Mouse (Mus musculus) heart, embryonic 16.5 days (tissue): ENCODE results near the gene Sfpq. TPM values are rescaled to one million over a fixed set of nuclear protein-coding genes. Genes with fewer than 3 reads are reported as not detected.
A peak's percentile ranks its signal among the peaks of the same experiment; 100 is the strongest.

Experiments used
- ATAC-seq: fragments of 200-750 bp; cut with Nextera tagmentation; replicated peaks from 2 replicates; pipeline ENCODE4 v1.8.0; 2017; ENCODE audit warnings: moderate number of reproducible peaks; ENCODE audit not compliant: insufficient read depth, low FRiP score; ENCODE audit errors: extremely low read depth
- H3K27ac ChIP-seq: fragments of 300-500 bp; sonication (generic); 2 replicates; pipeline ENCODE4 v1.5.1; 2014; ENCODE audit warnings: mild to moderate bottlenecking, low read length, control low read depth, moderate library complexity
- H3K27me3 ChIP-seq: fragments of 300-500 bp; sonication (generic); 2 replicates; pipeline ENCODE4 v1.6.1; 2014; ENCODE audit warnings: low read length, mixed read lengths; ENCODE audit not compliant: control insufficient read depth, insufficient read depth
- H3K36me3 ChIP-seq: fragments of 300-500 bp; sonication (generic); 2 replicates; pipeline ENCODE4 v1.6.1; 2014; ENCODE audit not compliant: control insufficient read depth, insufficient read depth
- H3K4me1 ChIP-seq: fragments of 300-500 bp; sonication (generic); 2 replicates; pipeline ENCODE4 v1.6.1; 2014; ENCODE audit warnings: low read length, mixed read lengths; ENCODE audit not compliant: control insufficient read depth, insufficient read depth
- H3K4me2 ChIP-seq: fragments of 300-500 bp; sonication (generic); 2 replicates; pipeline ENCODE4 v1.6.1; 2014; ENCODE audit warnings: low read depth, mild to moderate bottlenecking, control low read depth, low read length
- H3K4me3 ChIP-seq: fragments of 300-500 bp; sonication (generic); 2 replicates; pipeline ENCODE4 v1.5.1; 2014; ENCODE audit warnings: mild to moderate bottlenecking, control low read depth, low read length
- H3K9ac ChIP-seq: fragments of 300-500 bp; sonication (generic); 2 replicates; pipeline ENCODE4 v1.6.1; 2014; ENCODE audit warnings: low read length, control low read depth
- H3K9me3 ChIP-seq: fragments of 300-500 bp; sonication (generic); replicated peaks from 2 replicates; pipeline ENCODE4 v1.6.1; 2016; ENCODE audit warnings: low read length; ENCODE audit not compliant: control insufficient read depth
- WGBS: fragments of 180-500 bp; shearing (Covaris S2); extraction: QIAGEN DNeasy Blood & Tissue Kit; methylation state at CpG from one replicate; pipeline ENCODE4 v1.1.7; 2014; 5-methylcytosine and 5-hydroxymethylcytosine counted together
- polyA plus RNA-seq: library from polyadenylated mRNA; unstranded; fragments of >200 nt; fragmentation: Nextera tagmentation; extraction: Ambion mirVana; gene quantifications from 2 replicates; pipeline ENCODE4 v1.2.1, GENCODE M21; 2015

Gene Sfpq
- polyA plus RNA-seq, 1 experiment from 2014 or later: 34.4 TPM

DNA sequence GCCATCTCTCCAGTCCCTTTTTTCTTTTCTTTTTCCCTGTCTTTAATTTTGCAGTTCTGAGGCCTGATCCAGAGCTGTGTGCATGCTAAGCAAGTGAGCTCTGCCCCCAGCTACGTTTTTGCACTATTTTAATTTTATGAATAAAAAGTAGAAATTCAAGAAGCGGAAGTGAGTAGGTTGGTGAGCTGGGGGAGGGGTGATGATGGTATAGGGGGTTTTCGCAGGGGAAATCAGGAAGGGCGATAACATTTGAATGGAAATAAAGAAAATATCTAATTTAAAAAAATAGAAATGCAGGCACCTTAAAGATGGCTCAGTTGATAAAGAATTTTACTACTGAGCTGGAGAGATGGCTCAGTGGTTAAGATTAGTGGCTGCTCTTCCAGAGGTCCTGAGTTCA, 22.4 kb downstream of the Sfpq start:
- H3K27ac ChIP-seq: no peak overlapping the region
- H3K4me2 ChIP-seq: no peak overlapping the region
- no peaks in the 10 kb centered on the region for H3K4me1 ChIP-seq
- H3K9me3 ChIP-seq: no peaks in the 10 kb centered on the region
- H3K4me3 ChIP-seq: no peak overlapping the region
- no peak for ATAC-seq
- peaks cover 34% of the 10 kb centered on the region for H3K36me3 ChIP-seq
- H3K27me3 ChIP-seq: no peaks in the 10 kb centered on the region
- 84% methylated on average over 4 of the region's 4 CpGs for WGBS
- no peak overlapping the region for H3K9ac ChIP-seq

DNA sequence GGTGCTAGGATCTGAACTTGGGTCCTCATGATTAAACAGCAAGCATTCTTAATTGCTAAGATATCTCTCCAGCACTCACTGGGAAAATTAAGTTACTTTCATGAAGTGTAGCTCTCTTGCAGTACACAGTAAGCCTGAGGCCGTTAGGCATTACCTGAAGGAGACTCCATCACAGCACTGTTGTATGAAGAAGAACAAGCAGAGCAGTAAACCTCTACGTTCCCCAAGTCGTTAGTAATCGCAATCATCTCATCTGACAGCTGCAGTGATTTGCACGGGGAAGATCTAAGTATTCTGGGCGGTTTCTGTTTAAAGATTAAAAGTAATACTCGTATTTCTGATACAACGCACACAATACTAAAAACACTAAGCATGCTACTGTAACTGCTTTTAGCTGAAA, 30.0 kb downstream of the Sfpq start:
- Histone ChIP-seq H3K9me3 (no peaks in the 10 kb centered on the region), H3K27ac (no peak overlapping the region), H3K4me3 (no peak overlapping the region), H3K27me3 (no peaks in the 10 kb centered on the region), H3K4me1 (no peaks in the 10 kb centered on the region), H3K9ac (no peak overlapping the region), H3K4me2 (no peak overlapping the region), H3K36me3 (peaks cover 35% of the 10 kb centered on the region)
- 86% methylated on average over 8 of the region's 8 CpGs for WGBS
- ATAC-seq: no peak

DNA sequence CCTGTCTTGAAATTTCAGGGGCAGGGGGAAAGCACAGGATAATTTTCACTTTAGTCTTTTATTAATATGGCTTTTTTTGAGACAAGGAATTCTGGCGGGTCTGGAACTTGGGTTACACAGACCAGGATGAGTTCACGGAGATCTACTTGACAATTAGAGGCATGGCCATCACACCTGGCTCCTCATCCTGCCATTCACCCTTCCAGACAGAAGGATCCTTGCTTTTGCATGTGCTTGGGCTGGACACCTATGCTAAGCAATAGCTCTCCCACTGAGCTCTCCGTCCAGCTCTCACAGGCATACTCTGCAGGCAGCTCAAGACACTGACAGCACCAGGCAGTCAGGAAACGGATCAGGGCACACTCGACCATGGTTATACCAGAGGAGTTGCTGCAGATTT, 31.9 kb downstream of the Sfpq start:
- Histone ChIP-seq H3K9ac (no peak overlapping the region), H3K36me3 (peaks cover 35% of the 10 kb centered on the region), H3K4me3 (no peak overlapping the region), H3K9me3 (no peaks in the 10 kb centered on the region), H3K4me1 (no peaks in the 10 kb centered on the region), H3K27ac (no peak overlapping the region), H3K27me3 (no peaks in the 10 kb centered on the region), H3K4me2 (no peak overlapping the region)
- ATAC-seq: no peak
- WGBS: 89% methylated on average over 5 of the region's 5 CpGs

DNA sequence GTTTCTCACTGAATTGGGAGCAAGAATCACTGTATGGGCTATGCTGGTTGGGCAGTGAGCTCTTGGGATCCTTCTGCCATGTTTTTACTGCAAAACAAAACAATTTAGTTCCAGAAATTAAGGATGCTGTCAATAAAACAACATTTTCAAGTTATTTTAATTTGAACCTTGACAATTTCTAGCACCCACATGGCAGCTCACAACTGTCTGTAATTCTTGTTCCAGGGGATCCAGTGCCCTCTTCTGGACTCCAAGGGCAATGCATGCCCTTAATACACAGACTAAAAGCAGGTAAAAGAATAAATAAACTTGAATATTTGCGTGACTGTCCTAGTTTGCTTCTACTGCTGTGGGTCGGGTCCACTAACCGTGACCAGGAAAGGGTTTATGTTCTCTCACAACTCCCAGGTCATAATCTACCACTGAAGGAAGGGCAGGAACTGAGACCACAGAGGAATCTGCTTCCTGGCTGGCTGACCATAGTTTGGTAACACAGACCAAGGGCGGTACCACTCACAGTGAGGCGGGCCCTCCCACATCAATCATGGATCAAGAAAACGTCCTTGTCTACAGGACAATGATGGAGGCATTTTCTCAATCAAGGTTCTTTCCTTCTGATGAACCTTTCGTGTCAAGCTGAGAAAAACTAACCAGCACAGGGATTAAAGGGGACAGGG, 33.5 kb downstream of the Sfpq start:
- WGBS: 81% methylated on average over 7 of the region's 7 CpGs
- Histone ChIP-seq H3K9ac (no peak overlapping the region), H3K4me2 (no peak overlapping the region), H3K36me3 (peaks cover 37% of the 10 kb centered on the region), H3K27me3 (no peaks in the 10 kb centered on the region), H3K9me3 (no peaks in the 10 kb centered on the region), H3K27ac (no peak overlapping the region), H3K4me3 (no peak overlapping the region), H3K4me1 (no peaks in the 10 kb centered on the region)
- ATAC-seq: no peak

DNA sequence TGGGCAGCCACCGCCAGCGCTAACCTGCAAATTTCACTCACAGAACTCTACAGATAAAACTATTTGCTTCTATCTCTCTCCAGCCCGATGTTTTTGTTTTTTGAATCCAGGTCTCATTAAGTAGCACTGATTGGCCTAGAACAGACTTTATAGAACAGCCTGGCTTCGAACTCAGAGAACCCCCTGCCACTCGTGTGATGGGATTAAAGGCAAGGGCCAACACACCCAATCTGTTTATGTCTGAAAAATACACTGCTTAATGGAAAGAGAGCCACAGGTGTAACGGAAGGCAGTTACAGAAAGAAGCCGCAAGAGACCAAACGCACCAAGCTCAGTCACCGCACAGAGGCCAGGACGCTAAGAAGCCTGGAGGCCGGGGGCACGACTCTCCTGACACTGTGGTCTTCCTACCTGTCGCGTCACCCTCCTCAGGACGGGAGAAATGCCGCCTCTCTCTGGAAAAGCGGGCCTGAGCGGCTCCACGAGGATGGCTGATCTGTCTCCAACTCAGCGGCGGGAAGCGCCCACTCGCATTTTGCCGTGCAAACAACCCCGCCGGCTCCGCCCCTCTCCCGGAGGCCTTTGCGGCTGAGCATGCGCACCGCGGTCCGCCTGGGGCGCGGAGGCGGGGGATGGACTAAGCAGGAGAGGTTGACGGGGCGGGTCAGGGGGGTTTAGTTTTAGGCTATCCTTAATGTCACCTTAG, 39.6 kb downstream of the Sfpq start, which contains the start of gene Zmym1:
TSS of gene Zmym1 (minus strand) at position 568 of the 706 bp plus-strand sequence.
- Histone ChIP-seq H3K9me3 (no peaks in the 10 kb centered on the region), H3K4me1 (no peaks in the 10 kb centered on the region), H3K4me3 (peak within 1 kb of the TSS; percentile 93), H3K36me3 (peaks cover 14% of the 10 kb centered on the region), H3K27me3 (no peaks in the 10 kb centered on the region), H3K27ac (peak within 1 kb of the TSS; percentile 72), H3K4me2 (peak within 1 kb of the TSS; percentile 74), H3K9ac (peak within 1 kb of the TSS; percentile 89)
- peak; percentile 94 for ATAC-seq
- WGBS: 1% methylated on average over 38 of the region's 38 CpGs

DNA sequence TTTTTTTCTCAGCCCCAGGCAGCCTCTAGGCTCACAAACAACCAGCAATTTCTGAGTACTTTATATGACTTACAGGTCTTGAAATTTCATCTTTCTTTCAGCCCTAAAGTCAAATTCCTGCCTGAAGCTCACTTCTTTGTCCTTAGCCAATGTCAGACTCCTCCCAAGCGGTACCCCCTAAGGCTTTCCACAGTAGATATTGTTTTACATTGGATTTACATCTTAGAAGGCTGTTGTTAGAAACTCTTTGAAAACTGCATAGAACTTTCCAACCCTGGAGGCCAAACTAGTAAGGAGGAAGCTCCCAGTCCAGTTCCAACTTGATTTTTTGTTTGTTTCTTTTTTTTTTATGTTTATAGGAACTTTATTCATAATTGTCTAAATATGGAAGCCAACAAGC, 42.9 kb downstream of the Sfpq start:
- WGBS: 49% methylated on average over 1 of the region's 1 CpGs
- Histone ChIP-seq H3K4me2 (no peak overlapping the region), H3K9ac (no peak overlapping the region), H3K9me3 (no peaks in the 10 kb centered on the region; the same call in 1 of the 2 replicates), H3K36me3 (no peaks in the 10 kb centered on the region), H3K4me3 (no peak overlapping the region), H3K27me3 (no peaks in the 10 kb centered on the region), H3K4me1 (no peaks in the 10 kb centered on the region), H3K27ac (no peak overlapping the region)
- no peak for ATAC-seq

DNA sequence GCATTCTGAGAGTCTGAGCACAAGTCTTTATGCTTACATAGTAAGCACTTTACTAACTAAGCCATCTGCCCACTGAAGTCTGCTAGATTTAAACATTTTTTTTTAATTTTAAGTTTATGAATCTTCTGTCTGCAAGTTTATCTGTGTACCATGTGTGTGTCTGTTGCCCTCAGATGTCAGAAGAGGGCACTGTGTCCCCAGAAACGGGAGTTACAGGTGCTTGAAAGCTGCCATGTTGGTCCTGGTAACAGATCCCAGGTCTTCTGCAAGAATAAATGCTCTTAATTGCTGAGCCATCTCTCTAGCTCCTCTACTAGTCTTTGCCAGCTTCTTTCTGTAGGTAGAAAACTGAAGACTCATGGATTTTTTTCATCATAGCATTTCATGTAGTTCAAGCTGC, 53.8 kb downstream of the Sfpq start:
- H3K9ac ChIP-seq: no peak overlapping the region
- H3K9me3 ChIP-seq: no peaks in the 10 kb centered on the region
- peaks cover 5% of the 10 kb centered on the region for H3K4me1 ChIP-seq
- no peak overlapping the region for H3K4me2 ChIP-seq
- ATAC-seq: no peak
- H3K36me3 ChIP-seq: no peaks in the 10 kb centered on the region
- H3K4me3 ChIP-seq: no peak overlapping the region
- H3K27ac ChIP-seq: no peak overlapping the region
- no peaks in the 10 kb centered on the region for H3K27me3 ChIP-seq
- 52% methylated on average over 1 of the region's 1 CpGs for WGBS

DNA sequence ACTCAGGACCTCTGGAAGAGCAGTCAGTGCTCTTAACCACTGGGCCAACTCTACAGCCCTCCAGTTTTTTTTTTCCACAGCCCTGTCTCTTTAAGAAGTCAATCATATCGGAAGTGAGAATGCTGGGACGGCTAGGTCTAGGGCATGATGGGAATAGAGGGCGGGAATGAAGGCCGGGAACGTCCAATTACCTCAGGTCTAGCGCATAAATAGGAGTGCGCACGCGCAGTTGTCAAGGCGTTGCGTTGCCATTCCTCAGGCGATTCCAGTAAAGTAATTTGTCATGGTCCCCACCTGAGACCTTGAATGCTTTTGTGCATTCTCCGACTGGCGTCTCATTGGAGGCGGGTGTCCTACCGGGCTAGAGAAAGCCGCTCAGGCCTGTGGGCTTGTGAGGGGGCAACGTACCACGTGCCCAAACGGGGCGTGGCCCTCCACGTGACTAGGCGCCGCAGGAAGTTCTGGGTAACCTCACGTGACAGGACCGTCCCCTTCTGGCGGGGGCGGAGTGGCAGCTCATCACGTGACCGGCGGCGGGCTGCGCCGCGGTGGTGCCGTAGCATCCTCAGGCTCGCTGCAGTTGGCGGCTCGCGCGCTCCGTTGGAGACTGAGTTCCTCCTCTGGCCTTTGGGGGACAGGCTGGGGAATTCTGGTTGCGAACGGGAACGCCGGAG, 55.9 kb downstream of the Sfpq start, which contains the start of gene Zmym6:
TSS of gene Zmym6 (plus strand) at position 509 of the 674 bp plus-strand sequence.
- H3K4me2 ChIP-seq: peak within 1 kb of the TSS; percentile 94
- peak within 1 kb of the TSS; percentile 66 for H3K4me3 ChIP-seq
- no peaks in the 10 kb centered on the region for H3K27me3 ChIP-seq
- H3K4me1 ChIP-seq: peaks cover 5% of the 10 kb centered on the region
- H3K36me3 ChIP-seq: no peaks in the 10 kb centered on the region
- under 1% methylated on average over 46 of the region's 46 CpGs for WGBS
- peak within 1 kb of the TSS; percentile 81 for H3K9ac ChIP-seq
- H3K9me3 ChIP-seq: no peaks in the 10 kb centered on the region
- H3K27ac ChIP-seq: peak within 1 kb of the TSS; percentile 86
- peak; percentile 98 for ATAC-seq

DNA sequence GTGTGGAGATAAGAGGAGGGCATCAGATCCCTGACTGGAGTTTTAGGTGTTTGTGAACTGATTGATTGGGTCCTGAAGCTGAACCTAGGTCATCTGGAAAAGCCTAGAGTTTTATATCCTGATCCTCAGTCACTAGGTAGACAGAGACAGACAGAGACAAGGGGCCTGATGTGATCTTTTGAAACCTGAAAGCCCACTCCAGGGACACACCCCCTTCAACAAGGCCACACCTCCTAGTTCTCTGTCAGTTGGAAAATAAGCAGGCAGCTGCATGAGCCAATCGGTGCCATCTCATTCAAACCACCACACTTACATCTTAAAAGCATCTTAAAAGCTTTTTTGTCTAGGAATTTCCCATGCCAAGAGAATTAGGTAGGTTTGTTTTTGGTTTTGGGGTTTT, 59.7 kb downstream of the Sfpq start:
- no peak overlapping the region for H3K4me2 ChIP-seq
- H3K36me3 ChIP-seq: no peaks in the 10 kb centered on the region
- H3K9me3 ChIP-seq: no peaks in the 10 kb centered on the region
- no peak overlapping the region for H3K4me3 ChIP-seq
- H3K27ac ChIP-seq: no peak overlapping the region
- no peak for ATAC-seq
- 47% methylated on average over 1 of the region's 1 CpGs for WGBS
- H3K4me1 ChIP-seq: peaks cover 5% of the 10 kb centered on the region
- H3K27me3 ChIP-seq: no peaks in the 10 kb centered on the region
- H3K9ac ChIP-seq: no peak overlapping the region
